ENCODE assay signal across 27 mouse cellular contexts in genomic region chr5:25243101-25243500, GRCm38 (mm10). TPM values are rescaled to one million over a fixed set of nuclear protein-coding genes. Genes with fewer than 3 reads are reported as not detected.
A peak's percentile ranks its signal among the peaks of the same experiment; 100 is the strongest.
DNase-seq lines count a peak whose midpoint lies in the region.
"Had no signal": no experiment of that assay in that cellular context is flagged by ENCODE, and none has a peak within 500 bp of the region (broad histone marks: within the 10 kb centered on the region; RNA-seq: fewer than 3 reads in every experiment).

No protein-coding gene starts in this region.

- peak; percentile 73 for DNase-seq in heart, embryonic 10.5 days (ENCODE audit: low spot score)
- no peak for DNase-seq in heart, postnatal 36 days
- peak; percentile 13 to 15 for DNase-seq in lung, adult 18-20 months
- no peak for DNase-seq in lung, postnatal 4 days
- DNase-seq in c-Kit-positive CD71-negative TER-119-negative erythroid progenitor cells, embryonic 14.5 days (ENCODE audit: low read depth): peak; percentile 14
- DNase-seq in kidney, postnatal 25 days: peak; percentile 55 to 82
- no peak for DNase-seq in ovary, postnatal 10 days (ENCODE audit: low spot score)
- no peak for DNase-seq in gastrocnemius, postnatal 10 days
- DNase-seq: adrenal gland, postnatal 14 days; cerebellum, adult 11-12 months; cerebellum, postnatal 36 days; gastrocnemius, postnatal 14 days; layer of hippocampus, postnatal 36 days; liver; liver, postnatal 0 days; midbrain, embryonic 14.5 days; right cerebral cortex, postnatal 14 days; spleen, adult 18-20 months; thymus, adult 18-20 months; thymus, postnatal 4 days had no signal

- H3K27me3 ChIP-seq in heart, embryonic 10.5 days (ENCODE audit: insufficient read depth, poor library complexity, severe bottlenecking): no peaks in the 10 kb centered on the region
- H3K27me3 ChIP-seq: hindbrain, embryonic 12.5 days; neural tube, embryonic 13.5 days had no signal

- H3K4me1 ChIP-seq in heart, embryonic 10.5 days: no peaks in the 10 kb centered on the region
- H3K4me1 ChIP-seq: forebrain, embryonic 10.5 days; hindbrain, embryonic 12.5 days; neural tube, embryonic 13.5 days had no signal

- no peaks in the 10 kb centered on the region for H3K9me3 ChIP-seq in heart, embryonic 10.5 days
- H3K9me3 ChIP-seq: forebrain, embryonic 10.5 days; G1E; hindbrain, embryonic 12.5 days; neural tube, embryonic 13.5 days had no signal

- H3K27ac ChIP-seq in heart, embryonic 10.5 days: no peak overlapping the region
- H3K27ac ChIP-seq: forebrain, embryonic 10.5 days; hindbrain, embryonic 12.5 days; layer of hippocampus, adult 2 months; neural tube, embryonic 13.5 days had no signal

- H3K4me3 ChIP-seq in heart, embryonic 10.5 days: no peak overlapping the region
- H3K4me3 ChIP-seq: forebrain, embryonic 10.5 days; hindbrain, embryonic 12.5 days; layer of hippocampus, adult 2 months; neural tube, embryonic 13.5 days had no signal

- peaks cover 3% of the 10 kb centered on the region; the same call in 1 of the 2 replicates for H3K36me3 ChIP-seq in heart, embryonic 10.5 days
- H3K36me3 ChIP-seq: G1E had no signal

- 86% methylated on average over 6 of the region's 6 CpGs for WGBS in heart, embryonic 10.5 days

- intact Hi-C loops in heart, postnatal 36 days (cut with DNase I): no loop called here

RNA-seq across cellular contexts. Expression of gene E130116L18Rik, which starts 20.1 kb away (rescaled TPM):
- polyA plus RNA-seq in heart, embryonic 10.5 days (2016; fragmentation: Nextera tagmentation; extraction: Ambion mirVana): not detected in 2 replicates
- total RNA-seq in heart, postnatal 36 days (2021): not detected
- total RNA-seq in gastrocnemius, postnatal 10 days (2021): not detected
- total RNA-seq: adrenal gland, postnatal 14 days; G1E; gastrocnemius, postnatal 14 days; layer of hippocampus, adult 2 months; layer of hippocampus, postnatal 36 days; left cerebral cortex, postnatal 36 days had no signal
- polyA plus RNA-seq: forebrain, embryonic 10.5 days; G1E; heart, postnatal 0 days; hindbrain, embryonic 12.5 days; liver, postnatal 0 days; midbrain, embryonic 14.5 days; neural tube, embryonic 13.5 days had no signal

RNA-seq across cellular contexts. Expression of gene Galnt11, which starts 21.4 kb away (rescaled TPM):
- 36.1 and 37.7 TPM in 2 replicates for polyA plus RNA-seq in heart, embryonic 10.5 days (2016; fragmentation: Nextera tagmentation; extraction: Ambion mirVana)
- 10 to 100 TPM; 22.1 to 22.6 TPM for total RNA-seq in heart, postnatal 36 days (2021)
- total RNA-seq in gastrocnemius, postnatal 10 days (2021): 10 to 100 TPM; 17.1 to 19.1 TPM
- polyA plus RNA-seq: G1E had no signal

Comparison
In these comparisons a context has a peak if more than half of its experiments do, and no peak if none do; other contexts are left out.
1. DNase-seq: peak in heart, embryonic 10.5 days (single experiment), lung, adult 18-20 months (2 of 2), c-Kit-positive CD71-negative TER-119-negative erythroid progenitor cells, embryonic 14.5 days (single experiment) and kidney, postnatal 25 days (2 of 2); none in heart, postnatal 36 days (0 of 2), lung, postnatal 4 days (0 of 2), ovary, postnatal 10 days (single experiment) and gastrocnemius, postnatal 10 days (single experiment).